Mouse (Mus musculus): ENCODE data around the gene Gm28048.

DNA sequence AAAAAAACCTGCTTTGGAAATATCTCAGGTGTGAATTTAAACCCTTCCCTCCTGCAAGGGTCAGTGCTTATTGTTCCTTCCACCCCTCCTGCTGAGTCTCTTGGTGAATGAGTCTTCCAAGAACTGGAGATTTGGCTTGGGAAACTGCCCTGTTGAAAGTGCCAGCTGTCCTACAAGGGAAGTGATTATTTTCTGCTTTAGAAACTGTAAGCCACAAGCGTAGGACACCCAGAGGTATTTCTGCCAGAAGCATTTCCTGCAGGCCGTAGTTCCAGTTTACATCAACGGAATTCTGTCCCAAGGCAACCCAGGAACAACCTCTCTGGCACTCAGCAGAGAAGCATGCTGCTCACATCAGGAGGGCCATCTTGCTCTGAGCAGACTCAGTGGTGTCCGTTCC lies 108.5 kb downstream of the Gm28048 start:
- no peak for TF ChIP-seq POLR2A (IDR thresholded peaks at IDR 0.05; ENCODE audit: borderline replicate concordance, low read depth, low read length)
- TF ChIP-seq CTCF (IDR thresholded peaks at IDR 0.05; ENCODE audit: low read depth, low read length): no peak
